Mouse (Mus musculus): Measurements from ENCODE around the gene Slitrk5. TPM values are rescaled to one million over a fixed set of nuclear protein-coding genes. Genes with fewer than 3 reads are reported as not detected.
"Not testable (repeated sequence)": the region's sequence is repeated elsewhere in the genome, so short reads cannot be mapped to it uniquely, and the experiment has no call there.

Slitrk5 gene
- polyA plus RNA-seq, 1 experiment from 2014 or later = 36.2 TPM

DNA sequence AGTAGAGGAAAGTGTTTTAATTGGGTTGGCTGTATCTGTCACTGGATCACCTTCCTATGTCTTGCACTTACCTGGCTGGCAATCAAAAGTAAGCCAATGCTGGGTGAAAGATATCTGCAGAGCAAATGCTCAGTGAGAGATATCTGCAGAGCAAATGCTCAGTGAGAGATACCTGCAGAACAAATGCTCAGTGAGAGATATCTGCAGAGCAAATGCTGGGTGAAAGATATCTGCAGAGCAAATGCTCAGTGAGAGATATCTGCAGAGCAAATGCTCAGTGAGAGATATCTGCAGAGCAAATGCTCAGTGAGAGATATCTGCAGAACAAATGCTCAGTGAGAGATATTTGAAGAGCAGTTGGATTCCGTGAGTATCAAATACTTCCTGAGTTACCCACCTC lies 15.2 kb downstream of the Slitrk5 start:
- not testable (repeated sequence) for ATAC-seq (ENCODE audit: low FRiP score); H3K36me3 ChIP-seq; H3K4me2 ChIP-seq; H3K27ac ChIP-seq (replicated peaks); H3K4me1 ChIP-seq; H3K9ac ChIP-seq (replicated peaks); H3K4me3 ChIP-seq (replicated peaks); H3K9me3 ChIP-seq (replicated peaks); H3K27me3 ChIP-seq (replicated peaks)
- WGBS = 84% methylated on average over 1 of the region's 1 CpGs

GRCm38 (mm10) chr14:111729833-111730232 lies 54.9 kb downstream of the Slitrk5 start:
- no peak overlapping the region for H3K4me3 ChIP-seq (replicated peaks)
- no peaks in the 10 kb centered on the region for H3K4me1 ChIP-seq
- 82% methylated on average over 2 of the region's 2 CpGs for WGBS
- ATAC-seq (ENCODE audit: low FRiP score) = no peak
- H3K4me2 ChIP-seq = no peak overlapping the region
- H3K9ac ChIP-seq (replicated peaks) = no peak overlapping the region
- H3K27me3 ChIP-seq (replicated peaks) = no peaks in the 10 kb centered on the region
- H3K36me3 ChIP-seq = no peaks in the 10 kb centered on the region
- no peaks in the 10 kb centered on the region for H3K9me3 ChIP-seq (replicated peaks)
- no peak overlapping the region for H3K27ac ChIP-seq (replicated peaks)

All from neural tube, embryonic 15.5 days (tissue).